Comparison of ENCODE assay signal across 13 mouse cellular contexts in genomic region chr10:42042881-42043280, GRCm38 (mm10). TPM values are rescaled to one million over a fixed set of nuclear protein-coding genes. Genes with fewer than 3 reads are reported as not detected.
DNase-seq lines count a peak whose midpoint lies in the region; ATAC-seq lines count a peak whose summit lies in the region.
"Had no signal": no experiment of that assay in that cellular context is flagged by ENCODE, and none has a peak within 500 bp of the region (broad histone marks: within the 10 kb centered on the region; RNA-seq: fewer than 3 reads in every experiment).

No protein-coding gene starts in this region.

- H3K27ac ChIP-seq in lung, embryonic 16.5 days (ENCODE audit: low read length): peak overlapping the region; percentile 1
- peak overlapping the region; percentile 58; the same call in 1 of the 2 replicates for H3K27ac ChIP-seq in embryonic facial prominence, embryonic 15.5 days (replicated peaks)
- no peak overlapping the region for H3K27ac ChIP-seq in intestine, embryonic 16.5 days (ENCODE audit: low read length)
- no peak overlapping the region for H3K27ac ChIP-seq in hindbrain, embryonic 13.5 days
- H3K27ac ChIP-seq: forebrain, embryonic 10.5 days had no signal

- no peak overlapping the region for H3K9ac ChIP-seq in lung, embryonic 16.5 days (ENCODE audit: low read length)
- no peak overlapping the region for H3K9ac ChIP-seq in embryonic facial prominence, embryonic 15.5 days
- H3K9ac ChIP-seq in intestine, embryonic 16.5 days (ENCODE audit: low read depth, low read length): no peak overlapping the region
- H3K9ac ChIP-seq in hindbrain, embryonic 13.5 days: no peak overlapping the region
- H3K9ac ChIP-seq: lung, embryonic 14.5 days had no signal

- 68% methylated on average over 1 of the region's 1 CpGs for WGBS in lung, embryonic 16.5 days
- WGBS in embryonic facial prominence, embryonic 15.5 days: 15% methylated on average over 1 of the region's 1 CpGs
- 82% methylated on average over 1 of the region's 1 CpGs for WGBS in intestine, embryonic 16.5 days
- WGBS in hindbrain, embryonic 13.5 days: 79% methylated on average over 1 of the region's 1 CpGs

- peak; percentile 83 for ATAC-seq in frontal cortex, adult (ENCODE audit: low TSS enrichment)
- ATAC-seq in lung, embryonic 16.5 days (ENCODE audit: low read depth): no peak
- no peak for ATAC-seq in embryonic facial prominence, embryonic 15.5 days (ENCODE audit: insufficient number of reproducible peaks, low FRiP score, low TSS enrichment, low read depth)
- no peak for ATAC-seq in intestine, embryonic 16.5 days
- ATAC-seq in hindbrain, embryonic 13.5 days (ENCODE audit: low FRiP score): no peak

- H3K9me3 ChIP-seq in lung, embryonic 16.5 days (ENCODE audit: control insufficient read depth, low read length): no peaks in the 10 kb centered on the region
- no peaks in the 10 kb centered on the region for H3K9me3 ChIP-seq in embryonic facial prominence, embryonic 15.5 days (replicated peaks)
- no peaks in the 10 kb centered on the region for H3K9me3 ChIP-seq in intestine, embryonic 16.5 days (ENCODE audit: control insufficient read depth, low read length)
- no peaks in the 10 kb centered on the region for H3K9me3 ChIP-seq in hindbrain, embryonic 13.5 days
- H3K9me3 ChIP-seq: forebrain, embryonic 10.5 days had no signal

- H3K36me3 ChIP-seq in lung, embryonic 16.5 days (ENCODE audit: control insufficient read depth, insufficient read depth, low read length): no peaks in the 10 kb centered on the region
- H3K36me3 ChIP-seq in embryonic facial prominence, embryonic 15.5 days: no peaks in the 10 kb centered on the region
- no peaks in the 10 kb centered on the region for H3K36me3 ChIP-seq in intestine, embryonic 16.5 days (ENCODE audit: control insufficient read depth, insufficient read depth, low read length)
- H3K36me3 ChIP-seq in hindbrain, embryonic 13.5 days: no peaks in the 10 kb centered on the region
- H3K36me3 ChIP-seq: forebrain, embryonic 10.5 days had no signal

- no peaks in the 10 kb centered on the region; the same call in 1 of the 2 replicates for H3K4me1 ChIP-seq in lung, embryonic 16.5 days (replicated peaks; ENCODE audit: control insufficient read depth, insufficient read depth, low read length)
- H3K4me1 ChIP-seq in embryonic facial prominence, embryonic 15.5 days: peaks cover 11% of the 10 kb centered on the region
- 0 out of 2 replicates have a peak, but pooled peaks cover 2% of the 10 kb centered on the region for H3K4me1 ChIP-seq in intestine, embryonic 16.5 days (ENCODE audit: control insufficient read depth, insufficient read depth, low read length)
- H3K4me1 ChIP-seq in hindbrain, embryonic 13.5 days (replicated peaks): no peaks in the 10 kb centered on the region

- DNase-seq in frontal cortex, postnatal 10 days (ENCODE audit: low spot score in 2 of 2): no peak
- no peak for DNase-seq in lung, postnatal 36 days
- peak; percentile 47 for DNase-seq in right cerebral cortex, postnatal 25 days
- DNase-seq: cerebellum, adult 11-12 months; kidney, postnatal 10 days; liver; lung, embryonic 14.5 days had no signal

- H3K27me3 ChIP-seq in lung, embryonic 16.5 days (ENCODE audit: control insufficient read depth, insufficient read depth, low read depth, low read length): no peaks in the 10 kb centered on the region
- no peaks in the 10 kb centered on the region for H3K27me3 ChIP-seq in embryonic facial prominence, embryonic 15.5 days
- H3K27me3 ChIP-seq in intestine, embryonic 16.5 days (replicated peaks; ENCODE audit: control insufficient read depth, insufficient read depth, low read length): no peaks in the 10 kb centered on the region
- H3K27me3 ChIP-seq in hindbrain, embryonic 13.5 days: no peaks in the 10 kb centered on the region

- no peak overlapping the region for H3K4me2 ChIP-seq in lung, embryonic 16.5 days (ENCODE audit: low read depth, low read length)
- no peak overlapping the region for H3K4me2 ChIP-seq in embryonic facial prominence, embryonic 15.5 days (replicated peaks)
- H3K4me2 ChIP-seq in intestine, embryonic 16.5 days (ENCODE audit: low read depth, low read length): no peak overlapping the region
- no peak overlapping the region for H3K4me2 ChIP-seq in hindbrain, embryonic 13.5 days
- H3K4me2 ChIP-seq: lung, embryonic 14.5 days had no signal

- no peak overlapping the region for H3K4me3 ChIP-seq in lung, embryonic 16.5 days (ENCODE audit: low read length)
- no peak overlapping the region for H3K4me3 ChIP-seq in embryonic facial prominence, embryonic 15.5 days (replicated peaks)
- H3K4me3 ChIP-seq in intestine, embryonic 16.5 days (ENCODE audit: low read length): no peak overlapping the region
- no peak overlapping the region for H3K4me3 ChIP-seq in hindbrain, embryonic 13.5 days
- H3K4me3 ChIP-seq: forebrain, embryonic 10.5 days had no signal

RNA-seq across cellular contexts. Expression of gene Armc2, which starts 24.6 kb away (rescaled TPM):
- polyA plus RNA-seq in lung, embryonic 16.5 days (2015; fragmentation: Nextera tagmentation; extraction: Ambion mirVana): 2.0 and 3.0 TPM in 2 replicates
- polyA plus RNA-seq in embryonic facial prominence, embryonic 15.5 days (2015; fragmentation: Nextera tagmentation; extraction: Ambion mirVana): 5.1 and 5.2 TPM in 2 replicates
- polyA plus RNA-seq in intestine, embryonic 16.5 days (2015; fragmentation: Nextera tagmentation; extraction: Ambion mirVana): 0.73 and 1.8 TPM in 2 replicates
- 7.0 and 7.1 TPM in 2 replicates for polyA plus RNA-seq in hindbrain, embryonic 13.5 days (2015; fragmentation: Nextera tagmentation; extraction: Ambion mirVana)

Comparison
In these comparisons a context has a peak if more than half of its experiments do, and no peak if none do; other contexts are left out.
1. H3K27ac ChIP-seq: peak in lung, embryonic 16.5 days (single experiment) and embryonic facial prominence, embryonic 15.5 days (single experiment); none in intestine, embryonic 16.5 days (single experiment) and hindbrain, embryonic 13.5 days (single experiment).